Mouse (Mus musculus) limb, embryonic 14.5 days (tissue): ENCODE data around the gene Wdr11. TPM values are rescaled to one million over a fixed set of nuclear protein-coding genes. Genes with fewer than 3 reads are reported as not detected.

Experiments used
- ATAC-seq: fragments of 200-750 bp; cut with Nextera tagmentation; 2 replicates; pipeline ENCODE4 v1.8.0; 2017; ENCODE audit warnings: low read depth, moderate number of reproducible peaks, moderate TSS enrichment; ENCODE audit not compliant: low FRiP score
- DNase-seq: peaks from one replicate; pipeline ENCODE4 v3.0.0-alpha.2; 2015; ENCODE audit warnings: low spot score
- H3K27ac ChIP-seq: fragments of 300-500 bp; sonication (generic); replicated peaks from 2 replicates; pipeline ENCODE4 v1.5.1; 2014; ENCODE audit warnings: low read depth, mild to moderate bottlenecking, low read length, moderate library complexity, mixed read lengths
- H3K27me3 ChIP-seq: fragments of 300-500 bp; sonication (generic); 2 replicates; pipeline ENCODE4 v1.6.1; 2014; ENCODE audit warnings: low read length, mixed read lengths; ENCODE audit not compliant: control insufficient read depth, insufficient read depth
- H3K36me3 ChIP-seq: fragments of 300-500 bp; sonication (generic); 2 replicates; pipeline ENCODE4 v1.6.1; 2014; ENCODE audit warnings: mild to moderate bottlenecking, low read length, moderate library complexity, mixed read lengths; ENCODE audit not compliant: control insufficient read depth, insufficient read depth
- H3K4me1 ChIP-seq: fragments of 300-500 bp; sonication (generic); 2 replicates; pipeline ENCODE4 v1.6.1; 2014; ENCODE audit warnings: antibody characterized with exemption, low read length, mixed read lengths; ENCODE audit not compliant: control insufficient read depth, insufficient read depth
- H3K4me2 ChIP-seq: fragments of 300-500 bp; sonication (generic); replicated peaks from 2 replicates; pipeline ENCODE4 v1.6.1; 2014; ENCODE audit warnings: low read depth, mild to moderate bottlenecking, low read length, moderate library complexity; ENCODE audit not compliant: severe bottlenecking
- H3K4me3 ChIP-seq: fragments of 300-500 bp; sonication (generic); replicated peaks from 2 replicates; pipeline ENCODE4 v1.5.1; 2014; ENCODE audit warnings: low read length
- H3K9ac ChIP-seq: fragments of 300-500 bp; sonication (generic); 2 replicates; pipeline ENCODE4 v1.6.1; 2014; ENCODE audit warnings: mild to moderate bottlenecking, low read depth, low read length, moderate library complexity; ENCODE audit not compliant: severe bottlenecking
- H3K9me3 ChIP-seq: fragments of 300-500 bp; sonication (generic); 2 replicates; pipeline ENCODE4 v1.6.1; 2016; ENCODE audit warnings: low read length; ENCODE audit not compliant: control insufficient read depth
- POLR2A ChIP-seq: fragments of 200-500 bp; IDR thresholded peaks from 2 replicates; pipeline ENCODE4 v1.8.0; 2012; ENCODE audit warnings: inconsistent platforms, mild to moderate bottlenecking, moderate library complexity, borderline replicate concordance; ENCODE audit not compliant: insufficient read depth, insufficient read length; ENCODE audit errors: extremely low read depth
- WGBS: fragments of 180-500 bp; shearing (Covaris S2); extraction: QIAGEN DNeasy Blood & Tissue Kit; methylation state at CpG from one replicate; pipeline ENCODE4 v1.1.7; 2014; 5-methylcytosine and 5-hydroxymethylcytosine counted together
- polyA plus RNA-seq, 2 experiments: library from polyadenylated mRNA; depleted of rRNA in 1 of 2; stranded (reverse) in 1 of 2; unstranded in 1 of 2; fragments of >200 nt; fragmentation: Nextera tagmentation in 1 of 2; extraction: Ambion mirVana in 1 of 2; gene quantifications; 2 replicates each; pipeline versions ENCODE4 v1.2.1 to v1.2.3; 2012 to 2014

Gene Wdr11
- polyA plus RNA-seq, 2 experiments = 38.1 to 47.0 TPM

DNA sequence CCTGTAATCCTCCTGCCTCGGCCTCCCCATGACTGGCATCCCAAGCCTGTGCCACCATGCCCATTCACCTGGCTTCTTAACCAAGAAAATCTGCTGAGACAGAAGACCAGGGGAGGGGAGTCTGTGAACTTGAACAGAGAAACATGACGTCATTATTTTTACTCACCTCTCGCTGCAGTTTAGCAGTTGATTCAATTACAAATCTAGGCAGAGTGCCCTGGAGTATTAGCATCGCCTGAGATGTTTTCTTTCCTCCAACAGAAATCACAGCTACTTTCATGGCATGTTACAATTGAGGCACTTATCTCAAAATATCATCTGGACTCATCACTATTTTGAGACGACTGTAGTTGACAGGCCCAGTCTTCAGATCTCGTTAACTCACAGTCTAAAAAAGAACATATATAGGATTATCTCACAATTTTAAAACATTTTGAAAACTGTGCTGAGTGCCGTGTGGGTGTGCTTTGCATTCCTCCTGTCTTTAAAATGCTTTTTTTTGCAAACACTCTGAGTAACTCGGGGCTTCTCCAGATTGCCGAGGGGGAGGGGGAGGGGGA is 61.3 kb downstream of the Wdr11 start:
- no peak for TF ChIP-seq POLR2A
- H3K36me3 ChIP-seq = no peaks in the 10 kb centered on the region
- H3K4me3 ChIP-seq = no peak overlapping the region
- DNase-seq = no peak
- H3K4me1 ChIP-seq = peaks cover 33% of the 10 kb centered on the region
- no peak overlapping the region for H3K27ac ChIP-seq
- ATAC-seq = no peak
- H3K4me2 ChIP-seq = no peak overlapping the region
- H3K27me3 ChIP-seq = no peaks in the 10 kb centered on the region
- no peaks in the 10 kb centered on the region for H3K9me3 ChIP-seq
- H3K9ac ChIP-seq = no peak overlapping the region
- WGBS = 37% methylated on average over 9 of the region's 9 CpGs

DNA sequence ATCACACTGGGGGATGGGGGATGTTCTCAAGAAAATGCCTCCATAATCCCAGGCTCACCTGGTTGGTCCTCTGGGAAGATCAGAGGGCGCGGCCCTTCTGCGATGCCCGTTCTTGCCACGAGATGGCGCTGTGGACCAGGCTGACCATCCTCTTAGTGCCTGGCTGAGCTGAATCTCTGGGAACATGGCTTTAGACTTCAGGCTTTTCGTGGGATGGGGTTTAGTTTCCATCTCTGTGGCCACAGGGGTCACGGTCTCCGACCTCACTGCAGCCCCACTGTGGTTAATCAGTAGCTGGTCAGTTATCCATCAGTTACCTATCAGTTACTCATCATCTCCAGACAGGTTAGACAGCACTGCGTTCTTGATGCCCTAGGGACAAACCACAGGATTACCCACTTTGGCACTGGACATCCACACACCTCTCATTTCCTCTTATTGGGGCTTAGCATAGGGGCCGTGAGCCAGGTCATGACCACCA is 62.2 kb downstream of the Wdr11 start:
- TF ChIP-seq POLR2A = 0 out of 2 replicates have a peak, but pooled peaks have one; percentile 20
- WGBS = 8% methylated on average over 11 of the region's 11 CpGs
- peak; percentile 81 for DNase-seq
- H3K9ac ChIP-seq = no peak overlapping the region
- H3K27me3 ChIP-seq = no peaks in the 10 kb centered on the region
- H3K27ac ChIP-seq = no peak overlapping the region
- peaks cover 33% of the 10 kb centered on the region for H3K4me1 ChIP-seq
- no peak overlapping the region for H3K4me2 ChIP-seq
- 0 out of 2 replicates have a peak, but pooled peaks have one; percentile 35 for ATAC-seq
- H3K4me3 ChIP-seq = no peak overlapping the region
- no peaks in the 10 kb centered on the region for H3K36me3 ChIP-seq
- H3K9me3 ChIP-seq = no peaks in the 10 kb centered on the region

DNA sequence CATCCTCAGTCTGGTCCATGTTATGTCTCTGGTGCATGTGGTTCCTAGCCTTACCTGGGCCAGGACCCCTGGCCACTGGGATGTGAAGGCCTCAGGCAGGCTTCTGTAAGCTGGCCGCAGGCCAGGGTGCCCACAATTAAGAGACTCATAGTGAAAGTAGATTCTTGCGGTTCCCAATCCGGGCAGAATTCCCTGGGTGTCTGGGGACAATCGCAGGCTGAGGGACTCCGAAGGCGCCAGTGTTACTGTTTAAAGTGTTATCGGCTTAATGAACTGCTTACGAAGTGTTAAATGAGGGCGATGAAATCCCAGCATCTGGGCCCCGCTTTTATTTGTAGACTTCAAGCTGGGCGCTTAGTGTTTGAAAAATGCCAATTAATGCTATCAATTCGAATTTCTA is 63.3 kb downstream of the Wdr11 start:
- no peak for TF ChIP-seq POLR2A
- no peak overlapping the region; the same call in 1 of the 2 replicates for H3K27ac ChIP-seq
- H3K4me1 ChIP-seq = peaks cover 42% of the 10 kb centered on the region
- H3K36me3 ChIP-seq = no peaks in the 10 kb centered on the region
- H3K9me3 ChIP-seq = no peaks in the 10 kb centered on the region
- H3K4me3 ChIP-seq = no peak overlapping the region
- no peaks in the 10 kb centered on the region for H3K27me3 ChIP-seq
- no peak overlapping the region for H3K9ac ChIP-seq
- no peak for ATAC-seq
- no peak for DNase-seq
- 30% methylated on average over 12 of the region's 12 CpGs for WGBS
- 0 out of 2 replicates have a peak overlapping the region, but pooled peaks have one; percentile 6 for H3K4me2 ChIP-seq

- H3K9ac ChIP-seq = no peak overlapping the region
- no peaks in the 10 kb centered on the region for H3K27me3 ChIP-seq
- no peak for DNase-seq
- H3K9me3 ChIP-seq = no peaks in the 10 kb centered on the region
- WGBS = 61% methylated on average over 14 of the region's 14 CpGs
- no peaks in the 10 kb centered on the region for H3K36me3 ChIP-seq
- no peak overlapping the region for H3K4me2 ChIP-seq
- ATAC-seq = no peak
- H3K4me1 ChIP-seq = peaks cover 43% of the 10 kb centered on the region
- no peak overlapping the region for H3K27ac ChIP-seq
- H3K4me3 ChIP-seq = no peak overlapping the region
- TF ChIP-seq POLR2A = no peak
These were observed 64.1 kb downstream of the Wdr11 start for GRCm38 (mm10) chr7:129655604-129656226.

DNA sequence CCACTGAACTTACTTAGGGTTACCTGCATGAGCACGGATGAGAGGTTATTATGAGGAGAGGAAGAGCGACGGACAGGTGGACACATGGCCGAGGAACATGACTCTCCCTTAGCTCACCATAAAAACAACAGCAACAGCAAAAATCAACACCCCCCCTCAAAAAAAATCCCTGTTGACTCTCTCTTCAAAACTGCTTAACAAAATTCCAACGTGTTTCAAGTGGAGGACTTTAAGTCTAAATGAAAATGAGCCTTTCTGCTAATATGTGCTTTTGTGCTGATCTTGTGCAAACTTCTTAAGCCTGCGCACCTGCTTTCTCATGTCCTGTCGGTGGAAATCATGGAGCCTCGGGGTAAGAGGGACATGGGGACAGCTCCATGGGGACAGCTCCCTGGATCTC is 66.2 kb downstream of the Wdr11 start:
- H3K9ac ChIP-seq = no peak overlapping the region
- no peaks in the 10 kb centered on the region for H3K36me3 ChIP-seq
- no peak overlapping the region for H3K27ac ChIP-seq
- no peaks in the 10 kb centered on the region for H3K27me3 ChIP-seq
- TF ChIP-seq POLR2A = no peak
- DNase-seq (no peak), ATAC-seq (no peak)
- no peaks in the 10 kb centered on the region for H3K9me3 ChIP-seq
- no peak overlapping the region for H3K4me3 ChIP-seq
- no peak overlapping the region for H3K4me2 ChIP-seq
- H3K4me1 ChIP-seq = peaks cover 53% of the 10 kb centered on the region
- WGBS = 73% methylated on average over 8 of the region's 8 CpGs
